Mouse (Mus musculus): Measurements from ENCODE around the gene Bcl2a1c.
"Not testable (repeated sequence)": the region's sequence is repeated elsewhere in the genome, so short reads cannot be mapped to it uniquely, and the experiment has no call there.

The Bcl2a1c gene

DNA sequence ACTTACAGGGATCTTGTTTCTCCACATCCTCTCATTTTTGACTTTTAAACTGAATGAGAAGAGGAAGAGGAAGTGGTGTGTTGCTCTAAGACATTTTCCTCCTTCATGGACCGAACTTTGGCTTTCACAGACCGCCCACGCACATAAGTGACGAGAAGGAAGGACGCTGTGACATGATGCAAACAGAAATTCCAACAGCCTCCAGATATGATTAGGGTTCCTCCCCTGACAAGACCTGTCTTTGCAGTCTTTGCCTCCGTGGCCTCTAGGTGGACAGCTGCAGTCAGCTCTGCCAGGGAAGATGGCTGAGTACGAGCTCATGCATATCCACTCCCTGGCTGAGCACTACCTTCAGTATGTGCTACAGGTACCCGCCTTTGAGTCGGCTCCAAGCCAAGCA is at the start of gene Bcl2a1c:
TSS of gene Bcl2a1c (plus strand) at position 281 of the 400 bp plus-strand sequence.
- DNase-seq (ENCODE audit: low spot score in 2 of 2): not testable (repeated sequence)

DNA sequence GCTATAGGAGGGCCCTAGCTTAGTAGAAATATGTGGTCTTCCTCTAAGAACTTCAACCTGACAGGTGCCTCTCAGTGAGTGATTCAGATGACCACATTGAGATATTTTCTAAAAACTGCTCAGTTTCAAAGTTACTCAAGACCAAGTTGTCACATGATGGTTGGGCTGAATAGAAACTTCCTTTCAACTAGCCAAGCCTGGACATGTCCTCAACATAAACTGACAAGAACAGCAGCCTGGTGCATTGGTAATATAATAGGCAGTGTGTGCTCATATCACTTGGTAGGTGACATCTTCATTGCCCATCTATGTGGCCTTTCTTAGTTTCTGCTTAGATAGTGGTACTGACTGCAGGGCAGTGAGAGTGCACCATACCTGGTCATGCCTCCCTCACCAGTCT is 24.0 kb upstream of the Bcl2a1c start:
- not testable (repeated sequence) for DNase-seq (ENCODE audit: low spot score in 2 of 2)

DNA sequence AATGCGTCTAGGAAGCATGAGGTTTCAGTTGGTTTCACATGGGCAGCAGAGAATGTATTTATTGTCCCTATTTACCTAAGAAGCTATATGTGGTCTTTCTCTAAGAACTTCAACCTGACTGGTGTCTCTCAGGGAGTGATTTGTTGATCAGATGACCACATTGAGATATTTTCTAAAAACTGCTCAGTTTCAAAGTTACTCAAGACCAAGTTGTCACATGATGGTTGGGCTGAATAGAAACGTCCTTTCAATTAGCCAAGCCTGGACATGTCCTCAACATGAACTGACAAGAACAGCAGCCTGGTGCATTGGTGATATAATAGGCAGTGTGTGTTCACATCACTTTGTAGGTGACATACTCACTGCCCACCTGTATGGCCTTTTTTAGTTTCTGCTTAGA is 18.2 kb upstream of the Bcl2a1c start:
- not testable (repeated sequence) for DNase-seq (ENCODE audit: low spot score in 2 of 2)

DNA sequence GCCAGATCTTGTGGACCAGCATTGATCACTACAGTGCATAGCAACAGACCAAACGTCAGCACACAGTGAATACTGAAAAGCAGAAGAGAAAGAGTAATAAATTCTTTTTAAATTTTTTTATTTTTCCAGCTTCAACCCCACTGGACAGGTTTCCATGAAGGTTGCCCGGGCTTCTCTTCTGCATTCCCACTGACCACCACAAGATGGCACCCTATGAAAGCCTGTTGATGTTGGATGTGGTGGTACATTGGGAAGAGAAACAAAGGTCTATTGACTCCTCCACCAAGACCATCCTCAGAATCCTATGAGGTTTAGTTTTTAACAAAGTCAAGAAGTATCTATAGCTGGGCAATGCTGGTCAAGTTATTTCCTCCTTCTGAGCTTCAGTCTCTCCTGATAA is 11.9 kb upstream of the Bcl2a1c start:
- peak; percentile 51 to 70 for DNase-seq (ENCODE audit: low spot score in 2 of 2)

DNA sequence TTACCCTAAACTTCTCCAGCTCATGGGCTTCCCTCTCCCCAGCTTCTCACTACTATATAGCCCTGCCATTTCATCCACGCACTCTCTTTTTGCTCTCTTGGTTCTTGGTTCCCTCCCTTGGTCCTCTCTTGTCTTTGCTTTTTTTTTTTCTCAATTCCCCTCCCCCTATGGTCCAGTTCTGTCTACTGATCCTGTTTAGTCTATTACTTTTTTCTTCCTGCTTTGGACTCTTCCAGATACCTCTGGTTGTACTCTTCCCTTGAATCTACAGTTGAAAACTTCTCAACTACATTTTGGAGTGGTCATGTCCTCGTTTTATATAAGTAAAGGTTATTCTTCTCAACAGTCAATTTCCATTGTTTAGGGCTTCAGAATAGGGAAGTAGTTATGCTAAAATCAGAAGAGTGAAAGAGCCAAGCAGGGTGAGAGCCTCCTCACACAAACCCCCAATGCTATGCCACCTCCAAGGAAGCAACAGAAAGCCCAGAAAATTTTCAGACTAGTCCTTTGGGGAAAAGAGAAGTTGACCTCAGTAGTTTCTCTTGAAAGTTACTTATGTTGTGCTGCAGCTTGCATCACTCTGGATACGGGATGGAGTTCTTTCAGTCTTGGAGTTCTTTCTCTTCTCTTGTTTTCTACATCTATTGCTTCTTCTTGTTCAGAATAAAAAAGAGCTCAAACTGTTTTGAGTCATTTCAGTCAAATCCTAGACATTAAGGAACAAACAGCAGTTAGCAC is 3.8 kb upstream of the Bcl2a1c start:
- no peak for DNase-seq (ENCODE audit: low spot score in 2 of 2)

DNA sequence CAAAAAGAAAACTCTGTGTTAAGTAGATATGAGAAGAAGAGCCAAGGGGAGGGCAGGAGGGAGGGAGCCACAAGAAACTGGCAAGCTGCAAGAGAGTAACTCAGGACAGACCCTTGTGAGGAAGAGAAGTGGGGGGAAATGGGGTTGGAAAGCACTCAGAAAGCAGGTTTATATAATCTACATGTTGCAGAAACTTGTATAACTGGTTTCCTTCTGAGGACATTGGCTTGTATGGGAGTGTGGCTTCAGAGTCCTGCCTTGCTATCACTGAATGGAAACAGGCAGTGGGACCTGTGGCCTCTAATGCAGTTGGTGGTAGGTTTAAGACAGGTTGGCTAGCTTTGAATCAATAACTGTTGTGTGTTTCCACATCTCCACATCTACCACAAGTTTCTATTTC is 1.6 kb upstream of the Bcl2a1c start:
- DNase-seq (ENCODE audit: low spot score in 2 of 2): not testable (repeated sequence)

DNA sequence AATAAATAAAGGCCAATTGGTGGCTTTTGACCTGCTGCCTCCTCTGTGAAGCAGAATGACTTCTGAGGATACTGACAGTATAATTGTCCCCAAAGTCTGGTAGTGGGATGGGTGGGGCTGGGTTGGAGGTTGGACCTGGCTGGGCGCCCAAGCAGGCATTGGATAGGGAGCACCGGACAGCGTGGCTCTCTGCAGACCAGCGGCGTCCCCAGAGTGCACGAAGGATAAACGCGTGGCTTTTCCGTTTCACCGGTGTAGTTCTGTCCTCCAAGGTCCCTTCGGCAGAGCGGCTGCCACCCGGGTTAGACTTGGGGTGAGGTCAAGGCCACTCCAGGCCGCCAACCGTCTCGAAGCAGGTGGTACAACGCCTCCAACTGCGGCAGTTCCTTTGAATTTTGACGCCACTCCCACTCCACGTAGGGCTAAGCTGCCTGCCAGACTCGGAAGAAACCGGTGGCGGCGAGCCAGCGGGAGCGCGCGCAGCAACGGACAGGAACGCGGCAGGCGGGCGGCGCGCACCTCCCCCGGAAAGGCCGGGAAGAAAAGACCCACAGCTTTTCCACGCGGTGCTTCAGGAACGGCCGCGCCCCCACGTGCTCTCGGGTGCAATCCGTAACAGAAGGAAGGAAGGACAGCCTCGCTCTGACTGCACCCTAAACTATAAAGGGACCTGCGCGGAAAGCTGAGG is 38.0 kb downstream of the Bcl2a1c start:
- DNase-seq (ENCODE audit: low spot score in 2 of 2): peak; percentile 85

DNA sequence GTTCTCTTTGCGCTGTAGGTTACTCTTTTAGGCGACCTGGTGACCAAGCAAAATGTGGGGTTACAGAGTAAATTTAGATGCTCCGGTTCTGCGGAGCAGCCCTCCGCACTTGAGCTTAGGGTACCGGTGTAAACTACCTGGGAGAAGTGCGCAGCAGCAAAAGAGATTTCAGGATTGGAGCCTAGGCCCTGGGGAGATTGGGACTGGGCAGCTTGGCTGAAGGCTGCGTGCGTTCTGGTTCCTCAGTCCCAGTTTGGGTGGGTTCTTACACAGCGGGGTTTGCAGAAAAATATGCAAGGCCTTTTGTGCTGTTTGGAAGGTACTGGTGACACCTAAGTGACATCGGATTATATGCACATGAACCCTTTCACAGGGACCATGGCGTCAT is 38.5 kb downstream of the Bcl2a1c start:
- no peak for DNase-seq (ENCODE audit: low spot score in 2 of 2)

DNA sequence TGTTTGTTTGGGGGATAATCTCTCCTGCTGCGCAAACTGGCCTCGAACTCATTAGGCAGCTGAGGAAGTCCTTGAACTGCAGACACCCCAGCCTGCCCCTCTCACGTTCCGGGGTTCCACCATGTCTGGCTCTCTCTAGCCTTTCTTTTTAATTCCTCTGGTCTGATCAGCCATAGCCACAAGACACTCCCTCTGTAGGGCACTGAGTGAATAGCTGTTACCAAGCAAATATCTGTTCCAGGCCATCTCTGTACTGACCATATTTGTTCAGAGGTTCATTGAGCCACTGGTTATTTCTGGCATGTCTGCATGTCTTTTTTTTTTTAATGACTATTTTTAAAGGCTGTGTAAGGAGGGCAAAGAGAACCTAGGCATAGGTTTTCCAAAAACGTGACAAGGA is 39.5 kb downstream of the Bcl2a1c start:
- DNase-seq (ENCODE audit: low spot score in 2 of 2): not testable (repeated sequence)

DNA sequence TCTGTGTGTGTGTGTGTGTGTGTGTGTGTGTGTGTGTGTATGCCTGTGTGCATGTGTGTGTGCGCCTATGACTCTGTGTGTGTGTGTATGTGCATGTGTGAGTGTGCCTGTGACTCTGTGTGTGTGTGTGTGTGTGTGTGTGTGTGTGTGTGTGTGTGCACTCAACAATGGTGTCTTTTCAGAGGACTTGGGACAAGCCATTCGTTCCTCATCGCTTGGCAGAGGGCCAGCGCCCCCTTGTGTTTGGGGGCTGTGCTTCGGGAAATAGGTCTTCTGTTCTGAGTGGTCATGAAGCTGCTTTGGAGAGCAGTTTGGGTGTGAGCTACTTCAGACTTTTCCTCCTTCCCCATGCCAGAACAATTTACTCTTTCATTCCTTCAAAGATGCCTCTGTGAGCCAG is 41.8 kb downstream of the Bcl2a1c start:
- not testable (repeated sequence) for DNase-seq (ENCODE audit: low spot score in 2 of 2)

DNA sequence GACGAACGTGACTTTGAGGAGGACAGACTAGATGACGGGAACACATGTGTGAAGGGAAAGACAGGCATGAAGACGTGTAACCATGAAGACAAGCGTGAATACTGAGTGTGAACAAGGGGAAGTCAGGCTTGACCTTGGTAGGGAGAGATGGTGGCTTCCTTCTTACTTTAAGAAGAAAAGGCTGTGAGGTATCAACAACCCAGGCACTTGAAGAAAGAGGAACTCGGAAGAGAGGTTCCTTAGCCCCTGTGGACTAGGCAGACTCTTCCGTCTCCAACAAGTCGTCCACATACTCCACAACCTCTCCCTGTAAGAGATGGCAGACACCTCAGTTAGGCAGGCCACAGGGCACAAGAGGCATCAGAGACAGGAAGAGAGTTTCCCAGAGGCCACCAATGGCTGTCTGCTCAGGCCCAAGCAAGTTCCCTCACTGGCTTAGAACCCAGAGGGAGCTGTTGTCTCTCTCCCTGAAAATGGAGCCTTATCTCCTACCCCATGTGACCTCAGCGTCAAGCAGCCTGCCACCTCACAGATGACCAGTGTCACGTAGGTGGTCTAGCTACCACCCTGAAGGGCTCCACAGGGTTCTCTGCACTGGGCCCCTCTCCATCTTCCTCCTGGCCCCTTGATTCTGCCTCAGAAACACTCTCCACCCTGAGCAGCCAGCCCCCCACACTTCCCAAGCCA is 45.5 kb downstream of the Bcl2a1c start:
- DNase-seq (ENCODE audit: low spot score in 2 of 2): no peak

DNA sequence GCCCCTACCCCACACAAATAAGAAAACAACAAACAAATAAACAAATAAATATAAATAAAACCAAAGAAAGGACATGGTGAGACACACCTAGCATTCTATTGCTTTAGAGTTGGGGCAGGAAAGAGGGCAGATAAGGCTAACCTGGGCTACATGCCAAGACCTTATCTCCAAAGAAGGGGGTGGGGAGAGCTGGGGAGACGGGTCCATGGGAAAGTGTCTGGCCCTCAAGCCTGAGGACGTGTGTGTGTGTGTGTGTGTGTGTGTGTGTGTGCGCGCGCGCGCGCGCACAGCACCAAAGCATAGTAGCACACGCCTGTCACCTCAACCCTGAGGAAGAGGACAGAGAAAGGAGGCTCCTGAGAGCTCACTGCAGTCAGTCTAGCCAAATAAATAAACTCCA is 47.2 kb downstream of the Bcl2a1c start:
- DNase-seq (ENCODE audit: low spot score in 2 of 2): no peak

DNA sequence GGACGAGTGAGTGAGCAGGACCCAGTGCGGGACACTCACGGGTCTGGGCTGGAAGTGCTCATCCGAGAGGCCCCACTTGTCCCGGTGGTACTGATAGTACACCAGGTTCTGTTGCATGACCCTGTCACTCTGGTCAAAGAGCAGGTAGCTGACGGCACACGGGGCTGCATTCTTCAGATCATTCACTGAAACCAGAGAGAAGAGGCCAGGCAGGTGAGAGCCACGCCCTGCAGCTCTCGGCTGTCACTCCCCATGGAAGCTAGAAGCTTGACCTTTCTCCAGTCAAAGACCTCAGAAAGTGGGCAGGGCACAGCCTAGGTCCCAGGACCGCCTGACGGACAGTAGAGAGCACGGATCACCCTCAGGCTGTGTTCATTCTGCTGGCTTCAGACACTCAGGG is 49.9 kb downstream of the Bcl2a1c start:
- DNase-seq (ENCODE audit: low spot score in 2 of 2): no peak
